Mouse (Mus musculus): ENCODE measurements around the gene Rhot1. TPM values are rescaled to one million over a fixed set of nuclear protein-coding genes. Genes with fewer than 3 reads are reported as not detected.

Rhot1 gene
- 50.0 and 62.1 TPM in 2 replicates for total RNA-seq (2014; rRNA removed)
- 57.4 and 59.1 TPM in 2 replicates for polyA plus RNA-seq (2015; fragmentation: Nextera tagmentation; extraction: Ambion mirVana)

- H3K4me1 ChIP-seq (ENCODE audit: insufficient read depth, low read length), result peaks cover 4% of the 10 kb centered on the region; the same call in 1 of the 2 replicates
- peak within 1 kb of the TSS; percentile 60 for H3K4me2 ChIP-seq (ENCODE audit: low read depth, low read length)
- DNase-seq (ENCODE audit: low spot score) (peak; percentile 97), ATAC-seq (peak; percentile 97)
- peak within 1 kb of the TSS; percentile 84 for H3K9ac ChIP-seq (replicated peaks; ENCODE audit: low read length)
- WGBS, result under 1% methylated on average over 76 of the region's 78 CpGs
- no peaks in the 10 kb centered on the region for H3K9me3 ChIP-seq (ENCODE audit: low read length)
- H3K4me3 ChIP-seq (ENCODE audit: low read length), result peak within 1 kb of the TSS; percentile 67
- no peaks in the 10 kb centered on the region for H3K36me3 ChIP-seq (ENCODE audit: insufficient read depth, low read length)
- TF ChIP-seq CTCF (IDR thresholded peaks at IDR 0.05; ENCODE audit: low read depth), result peak; percentile 87
- no peaks in the 10 kb centered on the region for H3K27me3 ChIP-seq (ENCODE audit: insufficient read depth, low read length)
- H3K27ac ChIP-seq, result peak within 1 kb of the TSS; percentile 91
Measured at GRCm38 (mm10) chr11:80208860-80209800, at the start of gene Rhot1. Gene Rhot1 (plus strand): TSS chr11:80209019.

DNA sequence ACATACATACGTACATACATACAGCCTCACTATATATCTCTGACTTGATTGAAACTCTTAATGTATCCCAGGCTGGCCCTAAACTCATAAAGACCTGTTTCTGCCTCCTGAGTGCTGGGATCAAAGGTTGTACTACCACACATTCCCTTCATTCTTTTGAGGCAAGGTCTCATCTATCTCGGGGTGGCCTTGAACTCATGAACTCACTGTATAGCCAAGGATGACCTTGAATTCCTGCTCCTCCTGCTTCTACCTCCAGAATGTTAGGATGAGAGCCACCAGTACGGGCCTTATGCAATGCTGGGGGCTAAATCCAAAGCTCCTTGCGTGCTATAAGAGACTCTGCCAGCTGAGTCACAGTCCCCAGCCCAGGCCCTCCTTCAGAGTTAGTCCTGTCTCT is 47.8 kb upstream of the Rhot1 start:
- no peak for ATAC-seq
- H3K9ac ChIP-seq (replicated peaks; ENCODE audit: low read length), result no peak overlapping the region
- no peaks in the 10 kb centered on the region for H3K9me3 ChIP-seq (ENCODE audit: low read length)
- no peaks in the 10 kb centered on the region for H3K36me3 ChIP-seq (ENCODE audit: insufficient read depth, low read length)
- DNase-seq (ENCODE audit: low spot score), result no peak
- H3K4me1 ChIP-seq (ENCODE audit: insufficient read depth, low read length), result no peaks in the 10 kb centered on the region
- H3K27me3 ChIP-seq (ENCODE audit: insufficient read depth, low read length), result no peaks in the 10 kb centered on the region
- 89% methylated on average over 4 of the region's 4 CpGs for WGBS
- H3K4me3 ChIP-seq (ENCODE audit: low read length), result no peak overlapping the region
- no peak overlapping the region for H3K4me2 ChIP-seq (ENCODE audit: low read depth, low read length)
- H3K27ac ChIP-seq, result no peak overlapping the region
- TF ChIP-seq CTCF (IDR thresholded peaks at IDR 0.05; ENCODE audit: low read depth), result no peak

GRCm38 (mm10) chr11:80163362-80164116 is 45.3 kb upstream of the Rhot1 start:
- no peak for TF ChIP-seq CTCF (IDR thresholded peaks at IDR 0.05; ENCODE audit: low read depth)
- H3K27me3 ChIP-seq (ENCODE audit: insufficient read depth, low read length), result no peaks in the 10 kb centered on the region
- H3K36me3 ChIP-seq (ENCODE audit: insufficient read depth, low read length), result no peaks in the 10 kb centered on the region
- no peak overlapping the region for H3K4me2 ChIP-seq (ENCODE audit: low read depth, low read length)
- H3K9me3 ChIP-seq (ENCODE audit: low read length), result no peaks in the 10 kb centered on the region
- DNase-seq (ENCODE audit: low spot score) (no peak), ATAC-seq (no peak)
- H3K27ac ChIP-seq, result no peak overlapping the region
- H3K4me1 ChIP-seq (ENCODE audit: insufficient read depth, low read length), result no peaks in the 10 kb centered on the region
- no peak overlapping the region for H3K4me3 ChIP-seq (ENCODE audit: low read length)
- WGBS, result 75% methylated on average over 7 of the region's 7 CpGs
- H3K9ac ChIP-seq (replicated peaks; ENCODE audit: low read length), result no peak overlapping the region

GRCm38 (mm10) chr11:80164224-80164623 is 44.6 kb upstream of the Rhot1 start:
- Histone ChIP-seq H3K9me3 (ENCODE audit: low read length) (no peaks in the 10 kb centered on the region), H3K27ac (no peak overlapping the region), H3K4me3 (ENCODE audit: low read length) (no peak overlapping the region), H3K9ac (replicated peaks; ENCODE audit: low read length) (no peak overlapping the region), H3K27me3 (ENCODE audit: insufficient read depth, low read length) (no peaks in the 10 kb centered on the region), H3K4me2 (ENCODE audit: low read depth, low read length) (no peak overlapping the region), H3K4me1 (ENCODE audit: insufficient read depth, low read length) (no peaks in the 10 kb centered on the region), H3K36me3 (ENCODE audit: insufficient read depth, low read length) (no peaks in the 10 kb centered on the region)
- DNase-seq (ENCODE audit: low spot score) (no peak), ATAC-seq (no peak)
- 47% methylated on average over 2 of the region's 2 CpGs for WGBS
- no peak for TF ChIP-seq CTCF (IDR thresholded peaks at IDR 0.05; ENCODE audit: low read depth)

- Histone ChIP-seq H3K36me3 (ENCODE audit: insufficient read depth, low read length) (no peaks in the 10 kb centered on the region), H3K27ac (no peak overlapping the region), H3K9me3 (ENCODE audit: low read length) (no peaks in the 10 kb centered on the region), H3K4me3 (ENCODE audit: low read length) (no peak overlapping the region), H3K9ac (replicated peaks; ENCODE audit: low read length) (no peak overlapping the region), H3K4me2 (ENCODE audit: low read depth, low read length) (no peak overlapping the region), H3K4me1 (ENCODE audit: insufficient read depth, low read length) (no peaks in the 10 kb centered on the region), H3K27me3 (ENCODE audit: insufficient read depth, low read length) (no peaks in the 10 kb centered on the region)
- DNase-seq (ENCODE audit: low spot score) (no peak), ATAC-seq (no peak)
- 92% methylated on average over 9 of the region's 9 CpGs for WGBS
- no peak for TF ChIP-seq CTCF (IDR thresholded peaks at IDR 0.05; ENCODE audit: low read depth)
Measured at GRCm38 (mm10) chr11:80168121-80168520, 40.7 kb upstream of the Rhot1 start.

GRCm38 (mm10) chr11:80168611-80169249 is 40.1 kb upstream of the Rhot1 start:
- Histone ChIP-seq H3K27ac (no peak overlapping the region), H3K4me3 (ENCODE audit: low read length) (no peak overlapping the region), H3K27me3 (ENCODE audit: insufficient read depth, low read length) (no peaks in the 10 kb centered on the region), H3K4me2 (ENCODE audit: low read depth, low read length) (no peak overlapping the region), H3K36me3 (ENCODE audit: insufficient read depth, low read length) (no peaks in the 10 kb centered on the region), H3K4me1 (ENCODE audit: insufficient read depth, low read length) (no peaks in the 10 kb centered on the region), H3K9ac (replicated peaks; ENCODE audit: low read length) (no peak overlapping the region), H3K9me3 (ENCODE audit: low read length) (no peaks in the 10 kb centered on the region)
- ATAC-seq (no peak), DNase-seq (ENCODE audit: low spot score) (no peak)
- no peak for TF ChIP-seq CTCF (IDR thresholded peaks at IDR 0.05; ENCODE audit: low read depth)
- 82% methylated on average over 4 of the region's 4 CpGs for WGBS

Data from hindbrain, postnatal 0 days (tissue).